Mouse (Mus musculus) common myeloid progenitor, adult 5-6 weeks (primary cell): ENCODE measurements around the gene 1520401A03Rik. TPM values are rescaled to one million over a fixed set of nuclear protein-coding genes. Genes with fewer than 3 reads are reported as not detected.
A peak's percentile ranks its signal among the peaks of the same experiment; 100 is the strongest.
"Not testable (repeated sequence)": the region's sequence is repeated elsewhere in the genome, so short reads cannot be mapped to it uniquely, and the experiment has no call there.

Experiments
- ATAC-seq: replicated peaks from 2 replicates; pipeline ENCODE4 v1.8.0; 2016; ENCODE audit warnings: low read depth, mild to moderate bottlenecking, moderate TSS enrichment, inconsistent platforms; ENCODE audit not compliant: poor library complexity, severe bottlenecking
- total RNA-seq: library from RNA; stranded (forward); fragments of 200-1000, 187-1606 nt; gene quantifications from 2 replicates; pipeline ENCODE4 v1.2.3, GENCODE M21; 2017

Gene 1520401A03Rik
- total RNA-seq, result not detected in 2 replicates

GRCm38 (mm10) chr17:23722376-23723125 is at the start of gene 1520401A03Rik:
1520401A03Rik (minus strand) TSS chr17:23722783.
- no peak for ATAC-seq

- not testable (repeated sequence) for ATAC-seq
Measured at GRCm38 (mm10) chr17:23772219-23772556, 49.6 kb upstream of the 1520401A03Rik start.

GRCm38 (mm10) chr17:23771284-23772218 is 49.0 kb upstream of the 1520401A03Rik start, which contains the start of gene Flywch1:
Flywch1 (minus strand) TSS chr17:23771602.
- ATAC-seq, result peak; percentile 97

GRCm38 (mm10) chr17:23770896-23771283 is 48.3 kb upstream of the 1520401A03Rik start:
- 0 out of 2 replicates have a peak, but pooled peaks have one; percentile 12 for ATAC-seq

GRCm38 (mm10) chr17:23770493-23770892 is 47.9 kb upstream of the 1520401A03Rik start:
- ATAC-seq, result no peak

GRCm38 (mm10) chr17:23762976-23763375 is 40.4 kb upstream of the 1520401A03Rik start:
- no peak for ATAC-seq

GRCm38 (mm10) chr17:23761155-23761554 is 38.6 kb upstream of the 1520401A03Rik start:
- no peak for ATAC-seq

GRCm38 (mm10) chr17:23760231-23760630 is 37.6 kb upstream of the 1520401A03Rik start:
- ATAC-seq, result no peak

GRCm38 (mm10) chr17:23758801-23759200 is 36.2 kb upstream of the 1520401A03Rik start:
- ATAC-seq, result no peak

GRCm38 (mm10) chr17:23757581-23757980 is 35.0 kb upstream of the 1520401A03Rik start:
- no peak for ATAC-seq

- no peak for ATAC-seq
Measured at GRCm38 (mm10) chr17:23755689-23756088, 33.1 kb upstream of the 1520401A03Rik start.

GRCm38 (mm10) chr17:23749400-23750191 is 27.0 kb upstream of the 1520401A03Rik start:
- ATAC-seq, result no peak

GRCm38 (mm10) chr17:23748631-23749391 is 26.2 kb upstream of the 1520401A03Rik start:
- ATAC-seq, result peak; percentile 64

GRCm38 (mm10) chr17:23748026-23748425 is 25.4 kb upstream of the 1520401A03Rik start:
- no peak for ATAC-seq

GRCm38 (mm10) chr17:23747471-23747870 is 24.9 kb upstream of the 1520401A03Rik start:
- ATAC-seq, result no peak

GRCm38 (mm10) chr17:23746767-23747166 is 24.2 kb upstream of the 1520401A03Rik start:
- ATAC-seq, result peak; percentile 40

- 0 out of 2 replicates have a peak, but pooled peaks have one; percentile 7 for ATAC-seq
Measured at GRCm38 (mm10) chr17:23746311-23746710, 23.7 kb upstream of the 1520401A03Rik start.

- no peak for ATAC-seq
Measured at GRCm38 (mm10) chr17:23745301-23746251, 23.0 kb upstream of the 1520401A03Rik start, which contains the start of gene Kremen2. Kremen2 (minus strand) TSS chr17:23745833.
